Mouse (Mus musculus) inflammation-experienced regulatory T-cells, adult 6 months (primary cell): ENCODE data around the gene Ccdc6. TPM values are rescaled to one million over a fixed set of nuclear protein-coding genes. Genes with fewer than 3 reads are reported as not detected.

Source experiments
- ATAC-seq: one replicate; pipeline ENCODE4 v1.8.0; 2017
- polyA plus RNA-seq, 3 experiments: library from polyadenylated mRNA; unstranded; fragments of 100-300 nt; shearing (Covaris generic); gene quantifications; one replicate each; pipeline ENCODE4 v1.2.1; 2017

The Ccdc6 gene
- polyA plus RNA-seq, 3 experiments from 2014 or later, result 25.6 to 31.5 (median 27.3) TPM

- no peak for ATAC-seq
Observed at GRCm38 (mm10) chr10:70169044-70169443, 72.1 kb downstream of the Ccdc6 start.

- peak; percentile 77 for ATAC-seq
Observed at GRCm38 (mm10) chr10:70173314-70173713, 76.4 kb downstream of the Ccdc6 start.

- no peak for ATAC-seq
Observed at GRCm38 (mm10) chr10:70174494-70175190, 77.7 kb downstream of the Ccdc6 start.

GRCm38 (mm10) chr10:70180727-70181126, 83.8 kb downstream of the Ccdc6 start:
- ATAC-seq, result peak; percentile 66

GRCm38 (mm10) chr10:70181279-70181972, 84.5 kb downstream of the Ccdc6 start:
- peak; percentile 36 for ATAC-seq

- no peak for ATAC-seq
Observed at GRCm38 (mm10) chr10:70183210-70184080, 86.5 kb downstream of the Ccdc6 start.

GRCm38 (mm10) chr10:70186136-70186535, 89.2 kb downstream of the Ccdc6 start:
- ATAC-seq, result no peak

- no peak for ATAC-seq
Observed at GRCm38 (mm10) chr10:70186586-70186985, 89.7 kb downstream of the Ccdc6 start.

GRCm38 (mm10) chr10:70189864-70190263, 92.9 kb downstream of the Ccdc6 start:
- no peak for ATAC-seq

GRCm38 (mm10) chr10:70194283-70194682, 97.4 kb downstream of the Ccdc6 start:
- ATAC-seq, result no peak

- no peak for ATAC-seq
Observed at GRCm38 (mm10) chr10:70195279-70195678, 98.4 kb downstream of the Ccdc6 start.

- no peak for ATAC-seq
Observed at GRCm38 (mm10) chr10:70195786-70196185, 98.9 kb downstream of the Ccdc6 start.

GRCm38 (mm10) chr10:70196666-70197065, 99.7 kb downstream of the Ccdc6 start:
- ATAC-seq, result no peak

GRCm38 (mm10) chr10:70197601-70198000, 100.7 kb downstream of the Ccdc6 start:
- no peak for ATAC-seq

- ATAC-seq, result no peak
Observed at GRCm38 (mm10) chr10:70198012-70198411, 101.1 kb downstream of the Ccdc6 start.

GRCm38 (mm10) chr10:70198951-70199463, 102.1 kb downstream of the Ccdc6 start:
- no peak for ATAC-seq

GRCm38 (mm10) chr10:70199466-70200210, 102.7 kb downstream of the Ccdc6 start:
- no peak for ATAC-seq

GRCm38 (mm10) chr10:70200889-70201500, 104.1 kb downstream of the Ccdc6 start:
- ATAC-seq, result no peak

- no peak for ATAC-seq
Observed at GRCm38 (mm10) chr10:70204505-70205399, 107.8 kb downstream of the Ccdc6 start, which contains the start of gene Mrln. TSS of gene Mrln (plus strand) at chr10:70204664.

- ATAC-seq, result no peak
Observed at GRCm38 (mm10) chr10:70211281-70211680, 114.4 kb downstream of the Ccdc6 start.

GRCm38 (mm10) chr10:70220971-70221370, 124.0 kb downstream of the Ccdc6 start:
- no peak for ATAC-seq
